Mouse (Mus musculus) ES-E14 (cell line): Measurements from ENCODE around the gene Svop. TPM values are rescaled to one million over a fixed set of nuclear protein-coding genes. Genes with fewer than 3 reads are reported as not detected.
A peak's percentile ranks its signal among the peaks of the same experiment; 100 is the strongest.

Experiments used
- DNase-seq: peaks from one replicate; pipeline ENCODE4 v3.0.0-alpha.2; 2013; ENCODE audit warnings: low read depth, low spot score
- H3K27ac ChIP-seq: 2 replicates; pipeline ENCODE4 v1.5.1; 2012; ENCODE audit warnings: low read depth, mild to moderate bottlenecking, low read length, moderate library complexity, mixed read lengths; ENCODE audit not compliant: poor library complexity, insufficient read depth, severe bottlenecking
- H3K36me3 ChIP-seq: 2 replicates; pipeline ENCODE4 v1.6.1; 2012; ENCODE audit warnings: mild to moderate bottlenecking, low read length, moderate library complexity, mixed read lengths; ENCODE audit not compliant: control insufficient read depth, poor library complexity, insufficient read depth, severe bottlenecking
- H3K4me1 ChIP-seq, 2 experiments: fragments of 150-350 bp in 1 of 2; sonication (generic) in 1 of 2; 2 replicates each; pipeline ENCODE4 v1.6.1; 2012; ENCODE audit warnings: low read length in 2 of 2, mild to moderate bottlenecking in 1 of 2, mixed read lengths in 1 of 2; ENCODE audit not compliant: control insufficient read depth in 2 of 2, insufficient read depth in 2 of 2, poor library complexity in 1 of 2
- H3K4me3 ChIP-seq, 2 experiments: fragments of 150-350 bp in 1 of 2; sonication (generic) in 1 of 2; 2 replicates each; pipeline ENCODE4 v1.5.1; 2012; ENCODE audit warnings: low read length in 2 of 2, low read depth in 1 of 2, mild to moderate bottlenecking in 1 of 2, mixed read lengths in 1 of 2; ENCODE audit not compliant: insufficient read depth in 1 of 2, poor library complexity in 1 of 2, severe bottlenecking in 1 of 2
- H3K9ac ChIP-seq: 2 replicates; pipeline ENCODE4 v1.6.1; 2012; ENCODE audit warnings: low read depth, mild to moderate bottlenecking, low read length, mixed read lengths; ENCODE audit not compliant: poor library complexity, insufficient read depth, severe bottlenecking
- H3K9me3 ChIP-seq: fragments of 150-350 bp; sonication (generic); 2 replicates; pipeline ENCODE4 v1.6.1; 2012; ENCODE audit warnings: low read depth, mild to moderate bottlenecking, low read length; ENCODE audit not compliant: control insufficient read depth, insufficient read depth
- CHD2 ChIP-seq: IDR thresholded peaks from 2 replicates; pipeline ENCODE4 v1.6.1; 2014; ENCODE audit warnings: mild to moderate bottlenecking, low read depth, low read length, inconsistent platforms
- HCFC1 ChIP-seq: IDR thresholded peaks from 2 replicates; pipeline ENCODE4 v1.6.1; 2012; ENCODE audit warnings: low read length, inconsistent platforms, borderline replicate concordance; ENCODE audit not compliant: insufficient read depth
- MAFK ChIP-seq: IDR thresholded peaks from 2 replicates; pipeline ENCODE4 v1.6.1; 2014; ENCODE audit warnings: mild to moderate bottlenecking, low read depth, low read length, inconsistent platforms; ENCODE audit not compliant: insufficient read depth
- ZC3H11A ChIP-seq: IDR thresholded peaks from 2 replicates; pipeline ENCODE4 v1.6.1; 2012; ENCODE audit warnings: low read depth, mild to moderate bottlenecking, inconsistent platforms, low read length, borderline replicate concordance
- ZNF384 ChIP-seq: IDR thresholded peaks from 2 replicates; pipeline ENCODE4 v1.6.1; 2012; ENCODE audit warnings: low read depth, low read length, inconsistent platforms
- in situ Hi-C, 2 experiments: fragments of 600-800 bp; cut with MboI; formaldehyde crosslinking; loops; one replicate each; pipeline ENCODE4 v1.15.1; 2025; ENCODE audit warnings: low sequenced_read_pairs in 2 of 2, inconsistent platforms in 1 of 2; ENCODE audit not compliant: unreplicated experiment in 2 of 2
- total RNA-seq: library from RNA; depleted of rRNA; stranded (reverse); fragments of 300-350 nt; gene quantifications from 2 replicates; pipeline ENCODE4 v1.2.3, GENCODE M21; 2012

The Svop gene
- total RNA-seq, 1 experiment: 4.9 TPM

GRCm38 (mm10) chr5:113993487-113994465 lies 97.6 kb downstream of the Svop start, which contains the start of gene Ssh1:
Gene Ssh1 (minus strand): TSS chr5:113993894.
- in situ Hi-C loops: no loop called here
- Histone ChIP-seq H3K9ac (peak within 1 kb of the TSS; percentile 91), H3K4me1 (peaks cover 5 to 14% of the 10 kb centered on the region in 2 experiments; a peak in 2 of 4 replicates), H3K36me3 (peaks cover 2% of the 10 kb centered on the region; the same call in 1 of the 2 replicates), H3K9me3 (no peaks in the 10 kb centered on the region), H3K4me3 (peak within 1 kb of the TSS; percentile 81 to 97), H3K27ac (peak within 1 kb of the TSS; percentile 72; the same call in 1 of the 2 replicates)
- no peak for TF ChIP-seq HCFC1
- no peak for TF ChIP-seq ZC3H11A
- no peak for TF ChIP-seq ZNF384
- no peak for TF ChIP-seq MAFK
- no peak for TF ChIP-seq CHD2
- DNase-seq: peak; percentile 68

GRCm38 (mm10) chr5:113993031-113993486 lies 98.3 kb downstream of the Svop start:
- Histone ChIP-seq H3K4me3 (peak overlapping the region; percentile 81 to 97), H3K36me3 (peaks cover 2% of the 10 kb centered on the region; the same call in 1 of the 2 replicates), H3K27ac (peak overlapping the region; percentile 41; the same call in 1 of the 2 replicates), H3K9ac (peak overlapping the region; percentile 91), H3K4me1 (peaks cover 5 to 14% of the 10 kb centered on the region in 2 experiments; a peak in 2 of 4 replicates), H3K9me3 (no peaks in the 10 kb centered on the region)
- TF ChIP-seq MAFK (no peak), CHD2 (no peak), ZC3H11A (no peak), ZNF384 (no peak), HCFC1 (no peak)
- DNase-seq: no peak
- in situ Hi-C loops: no loop called here

GRCm38 (mm10) chr5:113992339-113992831 lies 99.0 kb downstream of the Svop start:
- Histone ChIP-seq H3K9ac (peak overlapping the region; percentile 91; the same call in 1 of the 2 replicates), H3K36me3 (peaks cover 2% of the 10 kb centered on the region; the same call in 1 of the 2 replicates), H3K4me3 (peak overlapping the region; percentile 81 to 97; a peak in 3 of 4 replicates), H3K27ac (no peak overlapping the region; the same call in 1 of the 2 replicates), H3K4me1 (peaks cover 5 to 14% of the 10 kb centered on the region in 2 experiments; a peak in 2 of 4 replicates), H3K9me3 (no peaks in the 10 kb centered on the region)
- in situ Hi-C loops: no loop called here
- TF ChIP-seq MAFK (no peak), CHD2 (no peak), ZC3H11A (no peak), ZNF384 (no peak), HCFC1 (no peak)
- DNase-seq: no peak

GRCm38 (mm10) chr5:113991141-113991540 lies 100.2 kb downstream of the Svop start:
- peaks cover 2% of the 10 kb centered on the region; the same call in 1 of the 2 replicates for H3K36me3 ChIP-seq
- H3K4me3 ChIP-seq: no peak overlapping the region
- peaks cover 5 to 17% of the 10 kb centered on the region in 2 experiments; a peak in 3 of 4 replicates for H3K4me1 ChIP-seq
- no peaks in the 10 kb centered on the region for H3K9me3 ChIP-seq
- in situ Hi-C loops: no loop called here
- H3K9ac ChIP-seq: no peak overlapping the region
- TF ChIP-seq ZNF384 (no peak), CHD2 (no peak), ZC3H11A (no peak), HCFC1 (no peak), MAFK (no peak)
- H3K27ac ChIP-seq: no peak overlapping the region
- DNase-seq: no peak
